Mouse (Mus musculus): Measurements from ENCODE around the gene Hs3st4. TPM values are rescaled to one million over a fixed set of nuclear protein-coding genes. Genes with fewer than 3 reads are reported as not detected.

The Hs3st4 gene
- total and polyA plus RNA-seq, 3 experiments: not detected

- Histone ChIP-seq H3K4me1 (ENCODE audit: control insufficient read depth in 1 of 2, insufficient read depth in 2 of 2) (no peaks in the 10 kb centered on the region), H3K9me3 (replicated peaks; ENCODE audit: low read length) (peaks cover 38% of the 10 kb centered on the region), H3K9ac (ENCODE audit: insufficient read depth, low read depth) (no peak overlapping the region), H3K27ac (ENCODE audit: insufficient read depth, low read depth) (no peak overlapping the region), H3K4me2 (ENCODE audit: insufficient read depth, low read depth, poor library complexity, severe bottlenecking) (no peak overlapping the region), H3K36me3 (replicated peaks in 1 of 2; ENCODE audit: control insufficient read depth in 1 of 2, insufficient read depth in 1 of 2, low read length in 1 of 2) (no peaks in the 10 kb centered on the region), H3K27me3 (replicated peaks) (peaks cover 31% of the 10 kb centered on the region), H3K4me3 (replicated peaks in 1 of 3; ENCODE audit: low read depth in 2 of 3, low read length in 2 of 3, poor library complexity in 1 of 3) (no peak overlapping the region), H3K79me2 (replicated peaks; ENCODE audit: control insufficient read depth, extremely low read depth, insufficient read depth, poor library complexity, severe bottlenecking) (no peaks in the 10 kb centered on the region)
- dilution Hi-C loops (cut with MboI; ENCODE audit: extremely low pct_ligation_motif_present, extremely low pct_unique_long_range_greater_than_20kb, low sequenced_read_pairs): no loop called here
- in situ Hi-C loops (cut with MboI; ENCODE audit: low pct_ligation_motif_present, low pct_unique_long_range_greater_than_20kb, low sequenced_read_pairs): no loop called here
- no peak for TF ChIP-seq TBP (conservative IDR thresholded peaks at IDR 0.05; ENCODE audit: low read depth, low read length)
- TF ChIP-seq PAX5 (IDR thresholded peaks at IDR 0.05; ENCODE audit: low read length): no peak
- no peak for TF ChIP-seq MYC (IDR thresholded peaks at IDR 0.05; ENCODE audit: low read depth, low read length)
- TF ChIP-seq GABPA (IDR thresholded peaks at IDR 0.05; ENCODE audit: insufficient replicate concordance, low read depth, low read length): no peak
- no peak for TF ChIP-seq ZKSCAN1 (IDR thresholded peaks at IDR 0.05; ENCODE audit: borderline replicate concordance, low read depth, low read length)
- no peak for TF ChIP-seq ZNF384 (IDR thresholded peaks at IDR 0.05; ENCODE audit: low read depth, low read length)
- TF ChIP-seq JUND (conservative IDR thresholded peaks at IDR 0.05; ENCODE audit: low read depth, low read length): no peak
- no peak for TF ChIP-seq ZMIZ1 (IDR thresholded peaks at IDR 0.05; ENCODE audit: low read depth, low read length)
- no peak for TF ChIP-seq ELF1 (IDR thresholded peaks at IDR 0.05; ENCODE audit: low read depth, low read length)
- no peak for TF ChIP-seq NELFE (IDR thresholded peaks at IDR 0.05; ENCODE audit: low read depth, low read length)
- TF ChIP-seq SMC3 (IDR thresholded peaks at IDR 0.05; ENCODE audit: low read depth, low read length): no peak
- TF ChIP-seq RCOR1 (conservative IDR thresholded peaks at IDR 0.05; ENCODE audit: low read depth, low read length): no peak
- no peak for DNase-seq (ENCODE audit: extremely low read depth)
Measured at GRCm38 (mm10) chr7:124237896-124238670, 255.4 kb downstream of the Hs3st4 start.

GRCm38 (mm10) chr7:124239903-124240647 is 257.4 kb downstream of the Hs3st4 start:
- Histone ChIP-seq H3K9me3 (replicated peaks; ENCODE audit: low read length) (peaks cover 31% of the 10 kb centered on the region), H3K27me3 (replicated peaks) (peaks cover 30% of the 10 kb centered on the region), H3K79me2 (replicated peaks; ENCODE audit: control insufficient read depth, extremely low read depth, insufficient read depth, poor library complexity, severe bottlenecking) (no peaks in the 10 kb centered on the region), H3K27ac (ENCODE audit: insufficient read depth, low read depth) (no peak overlapping the region), H3K9ac (ENCODE audit: insufficient read depth, low read depth) (no peak overlapping the region), H3K4me3 (replicated peaks in 1 of 3; ENCODE audit: low read depth in 2 of 3, low read length in 2 of 3, poor library complexity in 1 of 3) (no peak overlapping the region), H3K4me1 (ENCODE audit: control insufficient read depth in 1 of 2, insufficient read depth in 2 of 2) (no peaks in the 10 kb centered on the region), H3K4me2 (ENCODE audit: insufficient read depth, low read depth, poor library complexity, severe bottlenecking) (no peak overlapping the region), H3K36me3 (replicated peaks in 1 of 2; ENCODE audit: control insufficient read depth in 1 of 2, insufficient read depth in 1 of 2, low read length in 1 of 2) (no peaks in the 10 kb centered on the region)
- DNase-seq (ENCODE audit: extremely low read depth): no peak
- dilution Hi-C loops (cut with MboI; ENCODE audit: extremely low pct_ligation_motif_present, extremely low pct_unique_long_range_greater_than_20kb, low sequenced_read_pairs): no loop called here
- in situ Hi-C loops (cut with MboI; ENCODE audit: low pct_ligation_motif_present, low pct_unique_long_range_greater_than_20kb, low sequenced_read_pairs): no loop called here
- no peak for TF ChIP-seq ETS1 (conservative IDR thresholded peaks at IDR 0.05; ENCODE audit: low read depth, low read length)
- no peak for TF ChIP-seq CHD1 (IDR thresholded peaks at IDR 0.05; ENCODE audit: low read depth, low read length)
- no peak for TF ChIP-seq CHD2 (IDR thresholded peaks at IDR 0.05; ENCODE audit: low read length)
- TF ChIP-seq BHLHE40 (IDR thresholded peaks at IDR 0.05; ENCODE audit: low read depth, low read length): no peak
- no peak for TF ChIP-seq RAD21 (IDR thresholded peaks at IDR 0.05; ENCODE audit: low read depth, low read length)
- no peak for TF ChIP-seq SIN3A (IDR thresholded peaks at IDR 0.05; ENCODE audit: low read length)
- no peak for TF ChIP-seq NELFE (IDR thresholded peaks at IDR 0.05; ENCODE audit: low read depth, low read length)
- no peak for TF ChIP-seq RCOR1 (conservative IDR thresholded peaks at IDR 0.05; ENCODE audit: low read depth, low read length)
- TF ChIP-seq ZC3H11A (IDR thresholded peaks at IDR 0.05; ENCODE audit: low read depth, low read length): no peak
- TF ChIP-seq ELF1 (IDR thresholded peaks at IDR 0.05; ENCODE audit: low read depth, low read length): no peak
- no peak for TF ChIP-seq MYC (IDR thresholded peaks at IDR 0.05; ENCODE audit: low read depth, low read length)
- no peak for TF ChIP-seq ZMIZ1 (IDR thresholded peaks at IDR 0.05; ENCODE audit: low read depth, low read length)
- no peak for TF ChIP-seq POLR2AphosphoS2 (IDR thresholded peaks at IDR 0.05; ENCODE audit: low read depth, low read length)
- TF ChIP-seq HCFC1 (IDR thresholded peaks at IDR 0.05; ENCODE audit: low read depth, low read length): no peak
- TF ChIP-seq IRF4 (IDR thresholded peaks at IDR 0.05; ENCODE audit: low read depth, low read length): no peak
- TF ChIP-seq USF1 (IDR thresholded peaks at IDR 0.05; ENCODE audit: low read depth, low read length): no peak
- TF ChIP-seq EP300 (IDR thresholded peaks at IDR 0.05; ENCODE audit: low read length): no peak
- TF ChIP-seq TBP (conservative IDR thresholded peaks at IDR 0.05; ENCODE audit: low read depth, low read length): no peak
- TF ChIP-seq POLR2A (IDR thresholded peaks at IDR 0.05; ENCODE audit: low read depth, low read length): no peak
